ENCODE assay signal across 30 mouse cellular contexts in genomic region chr6:83717026-83717425, GRCm38 (mm10). TPM values are rescaled to one million over a fixed set of nuclear protein-coding genes. Genes with fewer than 3 reads are reported as not detected.
"Had no signal": no experiment of that assay in that cellular context is flagged by ENCODE, and none has a peak within 500 bp of the region (broad histone marks: within the 10 kb centered on the region; RNA-seq: fewer than 3 reads in every experiment).

No protein-coding gene starts in this region.

- ATAC-seq: liver, postnatal 0 days; lung, postnatal 0 days; midbrain, embryonic 15.5 days had no signal

- H3K9ac ChIP-seq: kidney, embryonic 15.5 days; limb, embryonic 12.5 days; limb, embryonic 15.5 days; liver, embryonic 14.5 days; liver, postnatal 0 days; lung, embryonic 14.5 days; midbrain, embryonic 15.5 days had no signal

- H3K9me3 ChIP-seq: kidney, embryonic 15.5 days; limb, embryonic 12.5 days; limb, embryonic 15.5 days; midbrain, embryonic 15.5 days had no signal

- H3K36me3 ChIP-seq: kidney, embryonic 15.5 days; limb, embryonic 12.5 days; limb, embryonic 15.5 days; midbrain, embryonic 15.5 days had no signal

- H3K27ac ChIP-seq: kidney, embryonic 15.5 days; left cerebral cortex, adult 2 months; limb, embryonic 12.5 days; limb, embryonic 15.5 days; liver, embryonic 14.5 days; midbrain, embryonic 15.5 days had no signal

- H3K4me3 ChIP-seq: kidney, embryonic 15.5 days; left cerebral cortex, adult 2 months; limb, embryonic 12.5 days; limb, embryonic 15.5 days; midbrain, embryonic 15.5 days; myocyte had no signal

- DNase-seq: kidney, adult 11 months; kidney, adult 8-10 months; kidney, postnatal 10 days; kidney, postnatal 36 days; layer of hippocampus, postnatal 36 days; liver, postnatal 0 days; lung, embryonic 14.5 days; thymus, adult 18-20 months; thymus, postnatal 36 days had no signal

- H3K4me2 ChIP-seq: kidney, embryonic 15.5 days; limb, embryonic 12.5 days; limb, embryonic 15.5 days; liver, embryonic 11.5 days; lung, embryonic 14.5 days; midbrain, embryonic 15.5 days had no signal

RNA-seq across cellular contexts. Expression of gene Vax2, which starts 6.0 kb away (rescaled TPM):
- total RNA-seq: layer of hippocampus, adult 8-10 months; layer of hippocampus, postnatal 10 days; layer of hippocampus, postnatal 36 days; left cerebral cortex, adult 2 months; left cerebral cortex, postnatal 10 days; left cerebral cortex, postnatal 36 days; monocyte, adult 5-6 weeks had no signal
- polyA plus RNA-seq: kidney, embryonic 15.5 days; liver, embryonic 11.5 days; liver, embryonic 14.5 days; liver, postnatal 0 days; lung, embryonic 14.5 days; lung, postnatal 0 days; neural tube, embryonic 11.5 days; neural tube, embryonic 14.5 days; small intestine, adult 2 months; spleen, adult 2 months; stomach, embryonic 16.5 days; urinary bladder, adult 2 months had no signal

RNA-seq across cellular contexts. Expression of gene Atp6v1b1, which starts 25.8 kb away (rescaled TPM):
- total RNA-seq: left cerebral cortex, postnatal 36 days; monocyte, adult 5-6 weeks had no signal
- polyA plus RNA-seq: limb, embryonic 12.5 days; limb, embryonic 15.5 days; liver, embryonic 11.5 days; liver, postnatal 0 days; lung, embryonic 14.5 days; midbrain, embryonic 15.5 days; myocyte; neural tube, embryonic 11.5 days; neural tube, embryonic 14.5 days; small intestine, adult 2 months; stomach, embryonic 16.5 days; urinary bladder, adult 2 months had no signal

RNA-seq across cellular contexts. Expression of gene Cd207, which starts 39.4 kb away (rescaled TPM):
- total RNA-seq: layer of hippocampus, adult 8-10 months; layer of hippocampus, postnatal 10 days; layer of hippocampus, postnatal 36 days; left cerebral cortex, adult 2 months; left cerebral cortex, postnatal 10 days; left cerebral cortex, postnatal 36 days; monocyte, adult 5-6 weeks had no signal
- polyA plus RNA-seq: kidney, embryonic 15.5 days; limb, embryonic 12.5 days; limb, embryonic 15.5 days; liver, embryonic 11.5 days; lung, embryonic 14.5 days; lung, postnatal 0 days; midbrain, embryonic 15.5 days; myocyte; neural tube, embryonic 11.5 days; neural tube, embryonic 14.5 days; small intestine, adult 2 months; testis, adult 2 months; urinary bladder, adult 2 months had no signal

RNA-seq across cellular contexts. Expression of gene Ankrd53, which starts 45.4 kb away (rescaled TPM):
- total RNA-seq: layer of hippocampus, adult 8-10 months; layer of hippocampus, postnatal 10 days; layer of hippocampus, postnatal 36 days; left cerebral cortex, adult 2 months; left cerebral cortex, postnatal 10 days; left cerebral cortex, postnatal 36 days; monocyte, adult 5-6 weeks had no signal
- polyA plus RNA-seq: kidney, embryonic 15.5 days; liver, postnatal 0 days; neural tube, embryonic 11.5 days; small intestine, adult 2 months; spleen, adult 2 months; stomach, embryonic 16.5 days; urinary bladder, adult 2 months had no signal
